Mouse (Mus musculus) kidney, embryonic 14.5 days (tissue): ENCODE measurements at regions not wholly inside any gene's neighbourhood (a gene's known extent, or its start where the extent isn't known, plus 50 kb on each side); places are given as distances from the start of the nearest gene placed in this dataset.

Experiments
- ATAC-seq: fragments of 200-750 bp; cut with Nextera tagmentation; 2 replicates; pipeline ENCODE4 v1.8.0; 2017; ENCODE audit warnings: moderate number of reproducible peaks, mild to moderate bottlenecking, moderate TSS enrichment, moderate library complexity; ENCODE audit not compliant: low FRiP score, low TSS enrichment
- H3K27ac ChIP-seq: fragments of 300-500 bp; sonication (generic); 2 replicates; pipeline ENCODE4 v1.5.1; 2014; ENCODE audit warnings: low read depth, mild to moderate bottlenecking, low read length, moderate library complexity, mixed read lengths
- H3K27me3 ChIP-seq: fragments of 300-500 bp; sonication (generic); 2 replicates; pipeline ENCODE4 v1.6.1; 2014; ENCODE audit warnings: mild to moderate bottlenecking, low read length; ENCODE audit not compliant: control insufficient read depth, insufficient read depth
- H3K36me3 ChIP-seq: fragments of 300-500 bp; sonication (generic); 2 replicates; pipeline ENCODE4 v1.6.1; 2014; ENCODE audit warnings: low read length, mixed read lengths; ENCODE audit not compliant: control insufficient read depth, insufficient read depth
- H3K4me1 ChIP-seq: fragments of 300-500 bp; sonication (generic); 2 replicates; pipeline ENCODE4 v1.6.1; 2014; ENCODE audit warnings: low read length, mixed read lengths; ENCODE audit not compliant: control insufficient read depth, insufficient read depth
- H3K4me2 ChIP-seq: fragments of 300-500 bp; sonication (generic); replicated peaks from 2 replicates; pipeline ENCODE4 v1.6.1; 2014; ENCODE audit warnings: low read depth, mild to moderate bottlenecking, low read length
- H3K4me3 ChIP-seq: fragments of 300-500 bp; sonication (generic); 2 replicates; pipeline ENCODE4 v1.5.1; 2014; ENCODE audit warnings: mild to moderate bottlenecking, low read length
- H3K9ac ChIP-seq: fragments of 300-500 bp; sonication (generic); 2 replicates; pipeline ENCODE4 v1.6.1; 2014; ENCODE audit warnings: low read depth, mild to moderate bottlenecking, low read length, moderate library complexity
- H3K9me3 ChIP-seq: fragments of 300-500 bp; sonication (generic); 2 replicates; pipeline ENCODE4 v1.6.1; 2016; ENCODE audit warnings: low read length; ENCODE audit not compliant: control insufficient read depth
- WGBS: fragments of 180-500 bp; shearing (Covaris S2); extraction: QIAGEN DNeasy Blood & Tissue Kit; methylation state at CpG from one replicate; pipeline ENCODE4 v1.1.7; 2014; 5-methylcytosine and 5-hydroxymethylcytosine counted together

DNA sequence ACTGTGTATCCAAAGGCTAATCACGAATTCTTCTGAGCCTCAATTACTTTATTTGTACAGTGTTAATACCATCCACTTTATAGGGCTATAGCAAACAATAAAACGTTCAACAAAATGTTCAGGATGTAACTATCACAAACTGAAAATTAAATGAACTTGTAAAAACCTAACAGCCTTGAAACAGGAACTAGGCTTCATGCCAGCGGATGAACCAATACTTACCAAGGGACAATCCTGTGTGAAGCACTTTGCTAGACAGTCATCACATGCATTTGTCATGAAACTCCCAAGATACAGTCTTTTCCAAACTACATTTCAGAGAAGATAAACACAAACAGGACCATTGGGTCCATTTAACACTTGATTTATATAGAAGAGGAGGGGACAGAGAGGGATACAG, 228.9 kb upstream of the Gm12728 start:
- WGBS: 72% methylated on average over 3 of the region's 3 CpGs
- no peaks in the 10 kb centered on the region for H3K9me3 ChIP-seq
- H3K27me3 ChIP-seq: no peaks in the 10 kb centered on the region
- no peak overlapping the region for H3K4me2 ChIP-seq
- no peaks in the 10 kb centered on the region for H3K36me3 ChIP-seq
- no peak overlapping the region for H3K27ac ChIP-seq
- no peak overlapping the region for H3K9ac ChIP-seq
- no peak for ATAC-seq
- H3K4me1 ChIP-seq: no peaks in the 10 kb centered on the region
- no peak overlapping the region for H3K4me3 ChIP-seq

DNA sequence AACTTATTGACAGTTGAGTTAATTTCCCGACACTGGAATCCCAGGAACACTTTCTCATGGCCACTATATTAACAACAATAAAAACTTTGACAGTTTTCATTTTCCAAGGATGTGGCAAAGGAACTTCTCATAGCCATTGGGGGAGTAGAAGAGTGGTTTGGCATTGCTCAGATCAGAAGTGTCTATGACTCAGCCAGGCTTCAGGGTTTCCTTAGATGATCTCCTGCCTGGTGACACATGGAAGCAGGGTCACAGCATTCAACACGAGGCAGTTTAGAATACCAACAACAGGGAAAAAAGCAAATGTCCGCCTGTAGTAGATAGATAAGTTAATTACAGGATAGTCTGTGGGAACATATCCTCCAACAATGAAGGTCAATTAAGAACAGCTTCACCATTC, 228.1 kb upstream of the Gm12728 start:
- Histone ChIP-seq H3K9me3 (no peaks in the 10 kb centered on the region), H3K27ac (no peak overlapping the region), H3K27me3 (no peaks in the 10 kb centered on the region), H3K4me2 (no peak overlapping the region), H3K4me1 (0 out of 2 replicates have a peak, but pooled peaks cover 2% of the 10 kb centered on the region), H3K9ac (no peak overlapping the region), H3K4me3 (no peak overlapping the region), H3K36me3 (no peaks in the 10 kb centered on the region)
- no peak for ATAC-seq
- 63% methylated on average over 3 of the region's 3 CpGs for WGBS

GRCm38 (mm10) chr4:105565796-105566195, 223.9 kb upstream of the Gm12728 start:
- Histone ChIP-seq H3K4me1 (0 out of 2 replicates have a peak, but pooled peaks cover 5% of the 10 kb centered on the region), H3K9ac (no peak overlapping the region), H3K9me3 (no peaks in the 10 kb centered on the region), H3K27ac (no peak overlapping the region), H3K27me3 (no peaks in the 10 kb centered on the region), H3K36me3 (no peaks in the 10 kb centered on the region), H3K4me2 (no peak overlapping the region), H3K4me3 (no peak overlapping the region)
- ATAC-seq: no peak
- WGBS: 84% methylated on average over 7 of the region's 7 CpGs

DNA sequence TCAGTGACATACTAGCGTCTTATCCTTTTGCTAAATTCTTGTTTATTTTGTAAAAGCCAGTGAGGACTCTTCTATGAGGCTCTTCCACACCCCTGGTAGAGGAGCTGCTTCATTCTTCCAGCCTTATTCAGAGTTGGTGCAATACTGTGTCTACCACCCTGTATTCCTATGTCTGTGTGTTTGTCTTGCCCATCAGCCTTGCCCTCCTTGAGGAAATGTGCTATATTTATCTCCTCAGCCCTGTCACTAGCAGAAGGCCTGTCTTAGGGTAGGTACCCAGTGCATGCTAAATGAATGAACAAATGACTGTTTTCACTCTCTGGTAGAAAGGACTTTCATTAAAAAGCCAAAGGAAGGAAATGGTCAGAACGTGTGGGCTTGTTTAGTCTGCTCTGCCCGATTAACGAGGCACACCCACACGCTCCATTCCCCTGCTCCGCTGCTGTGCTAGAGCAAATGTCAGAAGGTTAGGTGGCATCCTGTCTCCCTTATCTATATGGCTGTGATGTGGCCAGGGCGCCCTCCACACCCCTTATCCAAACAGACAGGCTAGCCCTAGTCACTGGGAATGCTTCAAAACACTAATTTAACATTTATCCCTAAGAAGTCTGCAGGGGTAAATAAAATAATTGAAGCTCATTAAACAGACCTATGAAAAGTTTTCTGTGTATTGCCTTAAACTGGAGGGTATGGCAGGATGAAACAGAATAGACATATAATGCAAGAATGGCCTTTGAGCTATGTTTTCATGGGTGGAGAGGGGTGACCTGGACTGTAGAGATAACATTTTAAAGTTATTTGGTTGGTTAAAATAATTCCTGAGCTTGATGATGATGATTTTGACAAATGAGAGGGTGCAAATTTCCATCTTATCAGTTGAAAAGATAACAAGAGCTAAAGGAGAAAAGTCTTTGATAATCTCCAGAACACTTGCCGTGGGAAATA, 222.9 kb upstream of the Gm12728 start:
- H3K27ac ChIP-seq: no peak overlapping the region
- H3K9me3 ChIP-seq: no peaks in the 10 kb centered on the region
- no peak for ATAC-seq
- no peak overlapping the region for H3K4me3 ChIP-seq
- no peaks in the 10 kb centered on the region for H3K36me3 ChIP-seq
- H3K27me3 ChIP-seq: no peaks in the 10 kb centered on the region
- 0 out of 2 replicates have a peak, but pooled peaks cover 5% of the 10 kb centered on the region for H3K4me1 ChIP-seq
- no peak overlapping the region for H3K9ac ChIP-seq
- H3K4me2 ChIP-seq: no peak overlapping the region
- WGBS: 36% methylated on average over 8 of the region's 8 CpGs

DNA sequence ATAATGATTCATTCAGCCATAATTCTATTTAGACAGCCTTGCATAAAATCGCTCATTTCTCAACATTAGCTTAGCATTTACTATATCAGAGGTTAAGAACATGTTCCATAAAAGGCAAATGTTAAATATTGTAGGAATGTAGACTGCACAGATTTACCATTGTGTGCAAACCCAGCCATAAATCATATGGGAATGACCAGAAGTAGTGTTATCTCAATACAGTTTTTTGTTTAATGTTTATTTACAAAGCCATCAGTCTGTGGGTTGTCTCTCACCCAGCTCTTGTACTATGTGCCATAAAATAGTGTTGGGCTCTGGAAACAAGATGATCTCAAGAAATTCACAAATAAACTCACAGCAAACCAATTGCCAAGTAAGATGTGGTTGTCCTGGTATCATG, 220.0 kb upstream of the Gm12728 start:
- no peaks in the 10 kb centered on the region for H3K9me3 ChIP-seq
- no peak overlapping the region for H3K27ac ChIP-seq
- 0 out of 2 replicates have a peak, but pooled peaks have one; percentile 12 for ATAC-seq
- no peak overlapping the region for H3K4me3 ChIP-seq
- H3K4me2 ChIP-seq: no peak overlapping the region
- 74% methylated on average over 1 of the region's 1 CpGs for WGBS
- H3K36me3 ChIP-seq: no peaks in the 10 kb centered on the region
- no peaks in the 10 kb centered on the region for H3K27me3 ChIP-seq
- 0 out of 2 replicates have a peak, but pooled peaks cover 5% of the 10 kb centered on the region for H3K4me1 ChIP-seq
- no peak overlapping the region for H3K9ac ChIP-seq

DNA sequence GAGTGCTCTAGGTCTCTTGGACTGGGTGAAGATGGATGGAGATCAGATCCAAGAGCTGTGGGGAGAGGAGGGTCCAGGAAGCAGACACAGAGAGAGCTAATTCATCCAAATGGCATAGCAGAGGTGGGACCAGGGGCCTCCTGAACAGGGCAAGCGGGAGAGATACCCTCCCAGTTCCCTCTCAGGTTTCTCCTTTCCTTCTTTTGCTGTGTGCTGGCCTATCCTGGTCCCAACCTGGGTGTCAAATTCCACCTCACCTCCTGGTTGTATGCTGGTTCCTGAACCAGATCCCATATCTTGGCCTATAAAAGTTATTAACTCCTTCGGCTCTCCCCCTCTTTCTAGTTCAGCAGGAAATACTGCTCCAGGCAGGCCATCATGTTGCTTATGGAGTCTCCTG, 214.1 kb upstream of the Gm12728 start:
- no peaks in the 10 kb centered on the region for H3K9me3 ChIP-seq
- H3K36me3 ChIP-seq: no peaks in the 10 kb centered on the region
- no peak overlapping the region for H3K9ac ChIP-seq
- WGBS: 43% methylated on average over 2 of the region's 2 CpGs
- H3K27me3 ChIP-seq: no peaks in the 10 kb centered on the region
- H3K4me1 ChIP-seq: no peaks in the 10 kb centered on the region
- ATAC-seq: peak; percentile 71; the same call in 1 of the 2 replicates
- H3K4me3 ChIP-seq: no peak overlapping the region
- H3K4me2 ChIP-seq: no peak overlapping the region
- no peak overlapping the region for H3K27ac ChIP-seq

DNA sequence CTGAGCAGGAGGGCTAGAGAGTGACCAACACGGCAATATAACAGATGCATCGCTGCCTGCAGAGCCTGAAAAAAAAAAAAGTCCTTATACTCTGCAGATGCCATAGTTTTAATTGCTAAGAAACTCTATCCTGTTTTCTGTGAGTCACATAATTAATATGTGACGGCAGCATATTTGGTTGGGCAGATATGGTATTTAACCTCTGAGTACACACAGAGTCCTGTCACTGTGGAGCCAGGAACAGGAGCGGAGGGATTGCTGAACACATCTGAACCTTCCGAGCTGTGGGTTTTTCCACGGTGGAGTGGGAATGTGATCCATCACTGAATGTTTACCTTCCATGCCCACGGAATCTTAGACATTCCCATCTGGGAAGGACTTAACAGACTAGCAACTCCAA, 208.7 kb upstream of the Gm12728 start:
- WGBS: 41% methylated on average over 7 of the region's 7 CpGs
- no peak for ATAC-seq

DNA sequence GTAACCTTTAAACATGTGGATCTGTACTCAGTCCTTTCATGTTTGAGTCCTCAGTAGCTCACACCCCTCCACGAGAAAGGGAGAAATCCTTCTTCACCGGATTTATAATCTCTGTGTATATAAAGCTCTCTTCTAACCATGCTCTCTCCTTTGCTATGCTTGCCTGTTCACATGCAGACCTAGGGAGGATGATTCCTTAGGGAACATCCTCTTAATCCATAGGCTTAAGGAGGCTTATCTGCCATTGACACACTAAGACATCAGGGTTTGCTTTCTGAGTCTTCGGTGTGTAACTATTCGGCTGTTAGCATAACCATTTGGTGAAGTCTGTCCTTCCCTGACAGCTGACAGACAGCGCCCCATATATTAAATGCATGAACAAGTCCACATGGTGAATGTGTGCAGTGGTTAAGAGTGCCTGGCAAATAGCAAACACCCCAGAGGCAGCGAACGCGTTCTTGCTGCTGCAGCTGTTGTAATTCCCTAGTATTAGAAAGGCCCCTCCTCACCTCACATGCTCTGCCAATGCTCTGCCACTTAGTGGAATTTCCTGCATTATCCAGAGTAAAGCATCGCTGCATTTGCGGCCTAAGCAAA, 205.2 kb upstream of the Gm12728 start:
- Histone ChIP-seq H3K4me2 (no peak overlapping the region), H3K36me3 (no peaks in the 10 kb centered on the region), H3K27me3 (no peaks in the 10 kb centered on the region), H3K27ac (no peak overlapping the region), H3K9ac (no peak overlapping the region), H3K4me1 (no peaks in the 10 kb centered on the region), H3K4me3 (no peak overlapping the region), H3K9me3 (no peaks in the 10 kb centered on the region)
- 85% methylated on average over 10 of the region's 10 CpGs for WGBS
- ATAC-seq: no peak

More for the DNA sequence above, 208.7 kb upstream of the Gm12728 start:
- Histone ChIP-seq H3K9me3 (no peaks in the 10 kb centered on the region), H3K27me3 (no peaks in the 10 kb centered on the region), H3K4me2 (no peak overlapping the region), H3K36me3 (no peaks in the 10 kb centered on the region), H3K4me3 (no peak overlapping the region), H3K27ac (no peak overlapping the region), H3K4me1 (no peaks in the 10 kb centered on the region), H3K9ac (no peak overlapping the region)

DNA sequence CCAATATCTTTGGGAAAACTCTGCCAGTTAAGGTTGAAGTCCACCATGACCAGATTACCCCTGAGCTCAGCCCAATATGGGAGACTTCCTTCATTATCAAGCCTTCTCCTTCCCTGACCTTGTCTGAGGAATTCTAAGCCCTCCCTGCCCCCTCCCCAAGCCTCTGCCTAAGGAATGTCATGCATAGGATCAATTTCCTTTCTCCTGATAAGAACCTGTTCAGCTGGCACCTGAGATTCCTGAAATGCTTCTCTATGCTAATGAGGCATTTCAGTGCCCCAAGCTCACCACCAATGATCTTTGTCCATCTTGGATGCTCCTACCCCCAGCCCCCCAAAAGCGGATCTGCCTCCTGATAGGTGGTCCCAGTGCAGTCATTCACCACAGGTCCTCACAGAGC, 186.0 kb upstream of the Gm12728 start:
- ATAC-seq: no peak

More for the DNA sequence above, 186.0 kb upstream of the Gm12728 start:
- WGBS: 72% methylated on average over 1 of the region's 1 CpGs
- no peaks in the 10 kb centered on the region for H3K36me3 ChIP-seq
- no peak overlapping the region for H3K4me3 ChIP-seq
- H3K4me1 ChIP-seq: no peaks in the 10 kb centered on the region
- no peak overlapping the region for H3K4me2 ChIP-seq
- no peak overlapping the region for H3K9ac ChIP-seq
- no peaks in the 10 kb centered on the region for H3K27me3 ChIP-seq
- no peak overlapping the region for H3K27ac ChIP-seq
- H3K9me3 ChIP-seq: no peaks in the 10 kb centered on the region
